Mouse (Mus musculus) spleen, adult 2 months (tissue): Measurements from ENCODE around the gene Slc22a5.

Experiments
- CTCF ChIP-seq: fragments of 200-500 bp; IDR thresholded peaks from 2 replicates; pipeline ENCODE4 v1.5.1; 2011; ENCODE audit warnings: mild to moderate bottlenecking, inconsistent platforms; ENCODE audit not compliant: insufficient read depth, insufficient read length, insufficient replicate concordance; ENCODE audit errors: extremely low read depth
- POLR2A ChIP-seq: fragments of 200-500 bp; IDR thresholded peaks from 2 replicates; pipeline ENCODE4 v1.6.1; 2011; ENCODE audit warnings: low read depth, low read length, inconsistent platforms

DNA sequence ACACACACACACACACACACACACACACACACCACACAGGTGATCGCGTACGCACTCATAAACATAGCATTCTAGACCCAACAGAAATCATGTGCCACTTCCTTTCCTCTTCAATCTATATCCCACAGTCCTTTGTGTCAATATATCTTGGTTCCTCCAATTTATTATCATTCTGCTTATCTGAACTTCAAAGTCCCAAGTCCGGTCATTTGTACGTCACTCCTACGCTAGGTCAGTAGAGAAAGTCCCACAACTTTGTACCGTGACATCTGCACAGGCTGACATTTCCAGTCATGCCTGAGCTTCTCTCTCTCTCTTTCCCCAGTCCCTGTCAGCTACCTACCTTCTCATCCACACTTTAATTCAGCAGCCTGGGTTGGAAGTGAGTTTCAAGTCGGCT is 17.2 kb upstream of the Slc22a5 start:
- TF ChIP-seq POLR2A (no peak), CTCF (no peak)
